Mouse (Mus musculus) erythroid progenitor cell, adult 5-6 weeks (primary cell): ENCODE measurements around the gene Ncoa6. TPM values are rescaled to one million over a fixed set of nuclear protein-coding genes. Genes with fewer than 3 reads are reported as not detected.

Experiments
- ATAC-seq: replicated peaks from 2 replicates; pipeline ENCODE4 v1.8.0; 2016; ENCODE audit warnings: moderate number of reproducible peaks, mild to moderate bottlenecking, moderate TSS enrichment, inconsistent platforms; ENCODE audit not compliant: poor library complexity, low FRiP score, severe bottlenecking
- total RNA-seq, 2 experiments: library from RNA; stranded (forward) in 1 of 2; stranded (reverse) in 1 of 2; fragments of 150-400 nt in 1 of 2; fragments of 186-747, 209-891 nt in 1 of 2; gene quantifications; 2 replicates each; pipeline versions ENCODE4 v1.2.3 to v1.2.4; 2015 to 2017; ENCODE audit warnings: low replicate concordance in 2 of 2

The Ncoa6 gene
- total RNA-seq, 2 experiments from 2014 or later, result 19.4 to 66.7 TPM

- ATAC-seq, result no peak
Observed at GRCm38 (mm10) chr2:155374521-155374920, 99.2 kb downstream of the Ncoa6 start.

- no peak for ATAC-seq
Observed at GRCm38 (mm10) chr2:155373886-155374285, 99.8 kb downstream of the Ncoa6 start.

GRCm38 (mm10) chr2:155373302-155373701, 100.4 kb downstream of the Ncoa6 start:
- ATAC-seq, result no peak

- no peak for ATAC-seq
Observed at GRCm38 (mm10) chr2:155372451-155372850, 101.2 kb downstream of the Ncoa6 start.

GRCm38 (mm10) chr2:155369333-155369883, 104.3 kb downstream of the Ncoa6 start:
- no peak for ATAC-seq

- ATAC-seq, result no peak
Observed at GRCm38 (mm10) chr2:155367635-155368284, 105.9 kb downstream of the Ncoa6 start.

GRCm38 (mm10) chr2:155357686-155358399, 115.9 kb downstream of the Ncoa6 start:
- peak; percentile 20; the same call in 1 of the 2 replicates for ATAC-seq

GRCm38 (mm10) chr2:155356971-155357591, 116.6 kb downstream of the Ncoa6 start, which contains the start of gene Pigu:
Gene Pigu (minus strand): TSS chr2:155357430.
- peak; percentile 100 for ATAC-seq

GRCm38 (mm10) chr2:155354402-155354801, 119.3 kb downstream of the Ncoa6 start:
- no peak for ATAC-seq

GRCm38 (mm10) chr2:155346670-155347069, 127.0 kb downstream of the Ncoa6 start:
- no peak for ATAC-seq

Other genes starting within 250 kb of the Ncoa6 start
- 95.2 and 122 TPM in 2 replicates for gene Dynlrb1, start 237.4 kb downstream of the Ncoa6 start, total RNA-seq (2015; ENCODE audit: low replicate concordance)
- gene Dynlrb1, start 237.4 kb downstream of the Ncoa6 start, total RNA-seq (2017; ENCODE audit: low replicate concordance), result 37.9 and 56.7 TPM in 2 replicates
- not detected in 2 replicates for gene Map1lc3a, start 197.6 kb downstream of the Ncoa6 start, total RNA-seq (2015; ENCODE audit: low replicate concordance)
- gene Map1lc3a, start 197.6 kb downstream of the Ncoa6 start, total RNA-seq (2017; ENCODE audit: low replicate concordance), result 2.8 TPM in 1 of 2 replicates, not detected in the other
- gene Pigu, start 116.5 kb downstream of the Ncoa6 start, total RNA-seq (2015; ENCODE audit: low replicate concordance), result 5.9 and 22.3 TPM in 2 replicates
- 15.1 and 15.7 TPM in 2 replicates for gene Pigu, start 116.5 kb downstream of the Ncoa6 start, total RNA-seq (2017; ENCODE audit: low replicate concordance)
- gene Trp53inp2, start 92.8 kb downstream of the Ncoa6 start, total RNA-seq (2015; ENCODE audit: low replicate concordance), result 10.5 and 11.5 TPM in 2 replicates
- gene Trp53inp2, start 92.8 kb downstream of the Ncoa6 start, total RNA-seq (2017; ENCODE audit: low replicate concordance), result 1.1 and 3.6 TPM in 2 replicates
- 3.2 and 6.3 TPM in 2 replicates for gene Acss2, start 44.1 kb upstream of the Ncoa6 start, total RNA-seq (2015; ENCODE audit: low replicate concordance)
- 7.7 and 9.2 TPM in 2 replicates for gene Acss2, start 44.1 kb upstream of the Ncoa6 start, total RNA-seq (2017; ENCODE audit: low replicate concordance)
- not detected in 2 replicates for gene Ggt7, start 44.3 kb upstream of the Ncoa6 start, total RNA-seq (2015; ENCODE audit: low replicate concordance)
- not detected in 2 replicates for gene Ggt7, start 44.3 kb upstream of the Ncoa6 start, total RNA-seq (2017; ENCODE audit: low replicate concordance)
- 2.9 and 7.1 TPM in 2 replicates for gene Gss, start 118.9 kb upstream of the Ncoa6 start, total RNA-seq (2015; ENCODE audit: low replicate concordance)
- 5.6 and 9.6 TPM in 2 replicates for gene Gss, start 118.9 kb upstream of the Ncoa6 start, total RNA-seq (2017; ENCODE audit: low replicate concordance)
- gene Myh7b, start 137.3 kb upstream of the Ncoa6 start, total RNA-seq (2015; ENCODE audit: low replicate concordance), result not detected in 2 replicates
- gene Myh7b, start 137.3 kb upstream of the Ncoa6 start, total RNA-seq (2017; ENCODE audit: low replicate concordance), result not detected in 2 replicates
- gene Trpc4ap, start 218.5 kb upstream of the Ncoa6 start, total RNA-seq (2015; ENCODE audit: low replicate concordance), result 35.6 and 35.7 TPM in 2 replicates
- 19.7 and 49.9 TPM in 2 replicates for gene Trpc4ap, start 218.5 kb upstream of the Ncoa6 start, total RNA-seq (2017; ENCODE audit: low replicate concordance)